Mouse (Mus musculus): ENCODE data around the gene Map3k14. TPM values are rescaled to one million over a fixed set of nuclear protein-coding genes. Genes with fewer than 3 reads are reported as not detected.

Map3k14 gene
- polyA plus RNA-seq, 2 experiments = 0.18 to 0.47 TPM

GRCm38 (mm10) chr11:103260034-103260433, 7.2 kb downstream of the Map3k14 start:
- H3K9ac ChIP-seq (replicated peaks) = no peak overlapping the region
- H3K4me1 ChIP-seq (replicated peaks; ENCODE audit: control insufficient read depth in 2 of 2, insufficient read depth in 2 of 2, low read length in 1 of 2) = peaks cover 0 to 2% of the 10 kb centered on the region in 2 experiments; a peak in 1 of 4 replicates
- H3K27ac ChIP-seq = no peak overlapping the region
- no peak overlapping the region for H3K4me2 ChIP-seq (ENCODE audit: low read depth)
- 74% methylated on average over 5 of the region's 5 CpGs for WGBS (ENCODE audit: insufficient replicate concordance)
- TF ChIP-seq CTCF (IDR thresholded peaks at IDR 0.05; ENCODE audit: low read depth) (no peak), EP300 (IDR thresholded peaks at IDR 0.05; ENCODE audit: low read depth) (no peak)
- no peaks in the 10 kb centered on the region for H3K27me3 ChIP-seq (ENCODE audit: control insufficient read depth, insufficient read depth, low read length)
- no peak for ATAC-seq (ENCODE audit: insufficient read depth)
- H3K4me3 ChIP-seq (ENCODE audit: insufficient read depth in 1 of 2, low read depth in 2 of 2, low read length in 2 of 2) = no peak overlapping the region
- H3K36me3 ChIP-seq (replicated peaks; ENCODE audit: control insufficient read depth, insufficient read depth, low read depth) = no peaks in the 10 kb centered on the region
- no peaks in the 10 kb centered on the region for H3K9me3 ChIP-seq (ENCODE audit: control insufficient read depth, low read length)
- no peak for DNase-seq (ENCODE audit: low read depth in 3 of 3, low spot score in 3 of 3)

GRCm38 (mm10) chr11:103257938-103258481, 9.3 kb downstream of the Map3k14 start:
- Histone ChIP-seq H3K27ac (no peak overlapping the region), H3K9me3 (ENCODE audit: control insufficient read depth, low read length) (no peaks in the 10 kb centered on the region), H3K9ac (replicated peaks) (no peak overlapping the region), H3K4me2 (ENCODE audit: low read depth) (no peak overlapping the region), H3K4me3 (ENCODE audit: insufficient read depth in 1 of 2, low read depth in 2 of 2, low read length in 2 of 2) (no peak overlapping the region), H3K36me3 (replicated peaks; ENCODE audit: control insufficient read depth, insufficient read depth, low read depth) (no peaks in the 10 kb centered on the region), H3K27me3 (ENCODE audit: control insufficient read depth, insufficient read depth, low read length) (no peaks in the 10 kb centered on the region), H3K4me1 (replicated peaks; ENCODE audit: control insufficient read depth in 2 of 2, insufficient read depth in 2 of 2, low read length in 1 of 2) (peaks cover 0 to 2% of the 10 kb centered on the region in 2 experiments; a peak in 1 of 4 replicates)
- WGBS (ENCODE audit: insufficient replicate concordance) = 32% methylated on average over 4 of the region's 4 CpGs
- ATAC-seq (ENCODE audit: insufficient read depth) (no peak), DNase-seq (ENCODE audit: low read depth in 3 of 3, low spot score in 3 of 3) (no peak)
- no peak for TF ChIP-seq EP300 (IDR thresholded peaks at IDR 0.05; ENCODE audit: low read depth)
- TF ChIP-seq CTCF (IDR thresholded peaks at IDR 0.05; ENCODE audit: low read depth) = no peak

DNA sequence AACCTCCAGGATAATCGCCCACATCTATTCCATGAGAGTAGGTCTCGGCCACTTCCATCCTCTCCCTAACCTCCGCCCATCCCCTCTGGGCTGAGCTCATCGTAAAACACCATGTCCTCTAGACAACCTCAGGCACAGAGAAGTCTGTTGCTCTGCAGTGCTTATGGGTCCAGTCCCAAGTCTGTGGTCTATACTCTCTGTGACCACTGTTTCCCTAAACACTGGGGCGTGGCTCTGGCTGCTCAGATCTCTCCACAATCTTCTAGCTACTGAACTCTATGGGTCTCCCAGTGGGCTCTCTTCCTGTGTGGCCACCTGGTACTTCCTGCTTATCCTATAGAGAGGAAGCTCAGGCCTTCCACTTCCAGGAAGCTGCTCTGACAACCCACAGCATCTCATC, 13.7 kb downstream of the Map3k14 start:
- Histone ChIP-seq H3K4me1 (replicated peaks; ENCODE audit: control insufficient read depth in 2 of 2, insufficient read depth in 2 of 2, low read length in 1 of 2) (peaks cover 0 to 2% of the 10 kb centered on the region in 2 experiments; a peak in 1 of 4 replicates), H3K4me3 (ENCODE audit: insufficient read depth in 1 of 2, low read depth in 2 of 2, low read length in 2 of 2) (no peak overlapping the region), H3K27me3 (ENCODE audit: control insufficient read depth, insufficient read depth, low read length) (no peaks in the 10 kb centered on the region), H3K27ac (no peak overlapping the region), H3K9ac (replicated peaks) (no peak overlapping the region), H3K4me2 (ENCODE audit: low read depth) (no peak overlapping the region), H3K36me3 (replicated peaks; ENCODE audit: control insufficient read depth, insufficient read depth, low read depth) (no peaks in the 10 kb centered on the region), H3K9me3 (ENCODE audit: control insufficient read depth, low read length) (no peaks in the 10 kb centered on the region)
- DNase-seq (ENCODE audit: low read depth in 3 of 3, low spot score in 3 of 3) (no peak), ATAC-seq (ENCODE audit: insufficient read depth) (no peak)
- WGBS (ENCODE audit: insufficient replicate concordance) = 46% methylated on average over 5 of the region's 5 CpGs
- TF ChIP-seq EP300 (IDR thresholded peaks at IDR 0.05; ENCODE audit: low read depth) = no peak
- no peak for TF ChIP-seq CTCF (IDR thresholded peaks at IDR 0.05; ENCODE audit: low read depth)

DNA sequence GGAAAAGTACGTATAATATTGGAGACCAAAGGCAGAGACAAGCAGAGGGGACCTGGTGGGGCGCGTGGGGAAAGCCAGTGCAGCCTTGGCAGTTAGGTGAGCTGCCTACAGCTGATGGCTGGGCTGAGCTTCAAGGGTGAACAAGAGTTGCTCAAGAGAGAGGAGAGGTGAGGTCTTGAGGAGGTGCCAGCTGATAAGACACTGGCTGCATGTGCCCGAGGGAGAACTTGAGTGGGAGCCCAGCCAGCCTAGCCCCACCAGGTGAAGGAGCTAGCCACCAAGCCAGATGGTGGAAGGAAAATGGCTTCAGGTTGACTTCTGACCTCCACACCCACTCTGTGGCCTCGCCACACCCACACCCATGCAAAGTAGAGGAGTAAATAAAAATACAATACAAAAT, 14.9 kb downstream of the Map3k14 start:
- ATAC-seq (ENCODE audit: insufficient read depth) = no peak
- H3K36me3 ChIP-seq (replicated peaks; ENCODE audit: control insufficient read depth, insufficient read depth, low read depth) = no peaks in the 10 kb centered on the region
- H3K27me3 ChIP-seq (ENCODE audit: control insufficient read depth, insufficient read depth, low read length) = no peaks in the 10 kb centered on the region
- H3K9me3 ChIP-seq (ENCODE audit: control insufficient read depth, low read length) = no peaks in the 10 kb centered on the region
- H3K4me2 ChIP-seq (ENCODE audit: low read depth) = no peak overlapping the region
- no peak overlapping the region for H3K4me3 ChIP-seq (ENCODE audit: insufficient read depth in 1 of 2, low read depth in 2 of 2, low read length in 2 of 2)
- WGBS (ENCODE audit: insufficient replicate concordance) = 61% methylated on average over 5 of the region's 5 CpGs
- H3K4me1 ChIP-seq (replicated peaks; ENCODE audit: control insufficient read depth in 2 of 2, insufficient read depth in 2 of 2, low read length in 1 of 2) = no peaks in the 10 kb centered on the region; a peak in 1 of 4 replicates
- H3K9ac ChIP-seq (replicated peaks) = no peak overlapping the region
- DNase-seq (ENCODE audit: low read depth in 3 of 3, low spot score in 3 of 3) = no peak
- TF ChIP-seq EP300 (IDR thresholded peaks at IDR 0.05; ENCODE audit: low read depth) (no peak), CTCF (IDR thresholded peaks at IDR 0.05; ENCODE audit: low read depth) (no peak)
- no peak overlapping the region for H3K27ac ChIP-seq

GRCm38 (mm10) chr11:103250324-103250723, 16.9 kb downstream of the Map3k14 start:
- H3K27me3 ChIP-seq (ENCODE audit: control insufficient read depth, insufficient read depth, low read length) = no peaks in the 10 kb centered on the region
- WGBS (ENCODE audit: insufficient replicate concordance) = 75% methylated on average over 3 of the region's 3 CpGs
- no peak overlapping the region for H3K4me2 ChIP-seq (ENCODE audit: low read depth)
- no peak overlapping the region for H3K9ac ChIP-seq (replicated peaks)
- H3K9me3 ChIP-seq (ENCODE audit: control insufficient read depth, low read length) = no peaks in the 10 kb centered on the region
- H3K36me3 ChIP-seq (replicated peaks; ENCODE audit: control insufficient read depth, insufficient read depth, low read depth) = no peaks in the 10 kb centered on the region
- no peak for ATAC-seq (ENCODE audit: insufficient read depth)
- peaks cover 0 to 10% of the 10 kb centered on the region in 2 experiments; a peak in 3 of 4 replicates for H3K4me1 ChIP-seq (replicated peaks; ENCODE audit: control insufficient read depth in 2 of 2, insufficient read depth in 2 of 2, low read length in 1 of 2)
- no peak overlapping the region for H3K27ac ChIP-seq
- H3K4me3 ChIP-seq (ENCODE audit: insufficient read depth in 1 of 2, low read depth in 2 of 2, low read length in 2 of 2) = no peak overlapping the region
- TF ChIP-seq EP300 (IDR thresholded peaks at IDR 0.05; ENCODE audit: low read depth) (no peak), CTCF (IDR thresholded peaks at IDR 0.05; ENCODE audit: low read depth) (no peak)
- DNase-seq (ENCODE audit: low read depth in 3 of 3, low spot score in 3 of 3) = no peak

Data from liver, embryonic 14.5 days (tissue).